Mouse (Mus musculus): Measurements from ENCODE around the gene Nhej1. TPM values are rescaled to one million over a fixed set of nuclear protein-coding genes. Genes with fewer than 3 reads are reported as not detected.
A peak's percentile ranks its signal among the peaks of the same experiment; 100 is the strongest.

Gene Nhej1
- total and polyA plus RNA-seq, 3 experiments = 1.7 to 5.2 TPM; not detected in 1

DNA sequence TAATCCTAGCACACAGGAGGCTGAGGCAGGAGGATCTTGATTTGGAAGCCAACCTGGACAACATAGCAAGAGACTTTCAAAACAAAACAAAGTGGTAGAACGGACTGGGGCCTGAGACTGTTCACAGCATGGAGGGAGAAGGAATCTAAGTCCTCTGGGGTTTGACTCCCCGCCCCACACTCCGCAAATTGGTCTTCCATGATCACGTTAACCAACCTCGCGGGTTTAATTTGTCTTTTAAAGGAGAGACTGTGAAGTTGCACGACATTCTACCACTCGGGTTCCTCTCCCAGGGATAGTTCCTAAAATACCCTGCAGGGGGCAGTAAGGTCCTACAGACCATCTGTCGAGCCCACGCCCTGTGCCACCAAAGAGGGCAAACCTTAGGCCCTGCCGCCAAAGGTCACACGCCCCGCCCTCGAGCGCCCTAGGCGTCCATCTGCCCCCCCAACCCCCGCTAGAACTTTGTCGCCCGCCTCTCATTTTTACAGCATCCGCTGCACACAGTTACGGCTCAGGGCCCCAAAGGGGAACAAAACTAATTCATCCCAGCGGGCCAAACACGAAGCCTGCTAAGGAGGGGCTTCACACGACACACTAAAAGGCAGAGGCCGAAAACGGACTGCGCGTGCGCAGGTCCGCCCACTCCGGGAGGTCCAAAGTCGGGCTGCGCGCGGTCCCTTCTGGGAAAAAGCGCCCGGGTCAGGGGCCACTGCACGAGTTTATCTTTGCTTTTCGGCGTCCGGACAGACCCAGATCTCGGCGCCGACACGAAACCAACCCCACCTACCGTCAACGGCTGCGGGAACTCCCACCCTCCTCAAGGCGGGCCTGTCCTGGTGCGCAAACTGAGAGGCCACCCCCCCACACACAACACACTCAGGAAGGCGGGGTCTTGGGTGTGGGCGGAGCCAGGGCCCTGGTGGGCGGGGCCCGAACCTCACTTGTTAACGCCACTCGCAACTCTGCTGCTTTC is at the start of gene Nhej1 (continued):
- TF ChIP-seq POLR2AphosphoS5 (IDR thresholded peaks at IDR 0.05; ENCODE audit: borderline replicate concordance, low read depth, low read length) (no peak), EP300 (IDR thresholded peaks at IDR 0.05; ENCODE audit: low read depth in 1 of 2, low read length in 2 of 2) (0 out of 4 replicates have a peak, but pooled peaks of 1 of the 2 experiments have one; percentile 28), ZNF384 (IDR thresholded peaks at IDR 0.05; ENCODE audit: low read depth, low read length) (no peak; the same call in 1 of the 2 replicates), GABPA (IDR thresholded peaks at IDR 0.05; ENCODE audit: low read depth, low read length) (no peak), MXI1 (IDR thresholded peaks at IDR 0.05; ENCODE audit: low read depth, low read length) (peak; percentile 89), HCFC1 (IDR thresholded peaks at IDR 0.05; ENCODE audit: low read depth, low read length) (peak; percentile 86)

DNA sequence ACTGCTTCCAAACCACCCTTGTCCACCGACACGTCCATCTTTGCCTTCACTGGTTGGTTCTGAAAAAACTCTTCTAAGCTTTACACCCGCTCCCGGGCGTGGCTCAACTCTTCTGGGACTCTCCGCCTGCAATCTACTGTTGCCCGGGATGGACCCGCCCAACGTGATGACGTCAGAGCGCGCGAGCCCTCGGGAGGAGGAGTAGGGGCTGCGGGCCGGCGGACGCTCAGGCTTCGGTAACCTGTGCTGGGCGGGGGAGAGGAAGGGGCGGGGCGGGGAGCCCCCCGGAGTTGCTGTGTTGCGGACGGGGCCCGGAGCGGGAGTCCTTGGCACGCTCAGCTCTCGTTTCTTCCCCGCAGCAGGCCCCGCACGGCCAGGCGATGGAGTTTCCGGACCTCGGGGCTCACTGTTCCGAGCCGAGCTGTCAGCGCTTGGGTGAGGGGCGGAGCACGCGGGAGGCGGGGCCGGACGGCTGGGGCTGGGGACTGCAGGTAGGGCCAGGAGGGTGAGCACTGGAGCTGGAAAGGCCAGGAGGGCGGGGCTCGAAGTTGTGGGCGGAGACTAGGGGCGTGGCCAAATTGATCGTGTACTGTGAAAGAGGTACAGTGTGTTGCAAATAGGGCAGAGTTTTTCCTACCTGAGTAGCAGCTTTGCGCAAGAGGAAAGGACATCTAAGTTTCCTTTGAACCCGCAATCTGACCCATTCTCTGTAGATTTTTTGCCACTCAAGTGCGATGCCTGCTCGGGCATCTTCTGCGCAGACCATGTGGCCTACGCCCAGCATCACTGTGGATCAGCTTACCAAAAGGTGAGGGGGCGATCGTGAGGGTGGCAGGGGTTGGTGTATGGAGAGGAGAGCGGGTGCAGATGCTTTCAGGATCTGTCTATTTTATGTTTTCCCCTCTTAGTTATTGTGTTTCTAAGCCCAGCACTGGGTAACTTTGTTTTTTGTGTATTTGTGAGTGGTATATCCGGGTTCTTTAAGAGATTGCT is 43.8 kb upstream of the Nhej1 start, which contains the start of gene Zfand2b:
Gene Zfand2b (plus strand): TSS at position 175 of the 993 bp plus-strand sequence.
- TF ChIP-seq MAX (IDR thresholded peaks at IDR 0.05; ENCODE audit: low read length) = peak; percentile 40; the same call in 1 of the 2 replicates
- TF ChIP-seq ETS1 (IDR thresholded peaks at IDR 0.05; ENCODE audit: low read depth, low read length) = peak; percentile 44; the same call in 1 of the 2 replicates
- TF ChIP-seq MAZ (IDR thresholded peaks at IDR 0.05; ENCODE audit: low read depth, low read length) = peak; percentile 35; the same call in 1 of the 2 replicates
- TF ChIP-seq POLR2A (IDR thresholded peaks at IDR 0.05; ENCODE audit: control insufficient read depth in 1 of 2, insufficient read depth in 1 of 2, low read depth in 1 of 2, low read length in 2 of 2, poor library complexity in 1 of 2) = peak; percentile 60 to 80; a peak in 3 of 4 replicates
- peak; percentile 67 for TF ChIP-seq ZNF384 (IDR thresholded peaks at IDR 0.05; ENCODE audit: low read depth, low read length)
- peak; percentile 68 for TF ChIP-seq SIN3A (IDR thresholded peaks at IDR 0.05; ENCODE audit: low read length)
- peak; percentile 45; the same call in 1 of the 2 replicates for TF ChIP-seq POLR2AphosphoS2 (IDR thresholded peaks at IDR 0.05; ENCODE audit: low read length)
- peak; percentile 52 for TF ChIP-seq MXI1 (IDR thresholded peaks at IDR 0.05; ENCODE audit: low read depth, low read length)
- peak; percentile 64 for TF ChIP-seq HCFC1 (IDR thresholded peaks at IDR 0.05; ENCODE audit: low read depth, low read length)
- peak; percentile 38; the same call in 1 of the 2 replicates for TF ChIP-seq TBP (IDR thresholded peaks at IDR 0.05; ENCODE audit: low read depth, low read length)
- no peak for TF ChIP-seq JUND (IDR thresholded peaks at IDR 0.05; ENCODE audit: low read depth, low read length)
- TF ChIP-seq TCF12 (IDR thresholded peaks at IDR 0.05; ENCODE audit: low read depth, low read length) = peak; percentile 68
- TF ChIP-seq MYC (IDR thresholded peaks at IDR 0.05; ENCODE audit: low read depth, low read length) = 0 out of 2 replicates have a peak, but pooled peaks have one; percentile 44
- TF ChIP-seq ZMIZ1 (IDR thresholded peaks at IDR 0.05; ENCODE audit: low read depth, low read length) = peak; percentile 59; the same call in 1 of the 2 replicates
- TF ChIP-seq MEF2A (IDR thresholded peaks at IDR 0.05; ENCODE audit: extremely low read depth, insufficient replicate concordance, low read depth, low read length, poor library complexity, severe bottlenecking) = no peak
- TF ChIP-seq GABPA (IDR thresholded peaks at IDR 0.05; ENCODE audit: low read depth, low read length) = no peak
- no peak for TF ChIP-seq CTCF (IDR thresholded peaks at IDR 0.05 in 2 of 3, conservative IDR thresholded peaks at IDR 0.05 in 1 of 3; ENCODE audit: control insufficient read depth in 1 of 3, insufficient read depth in 1 of 3, low read depth in 2 of 3, low read length in 3 of 3, poor library complexity in 1 of 3, severe bottlenecking in 1 of 3)
- no peak for TF ChIP-seq BHLHE40 (IDR thresholded peaks at IDR 0.05; ENCODE audit: borderline replicate concordance, low read depth, low read length)
- TF ChIP-seq NELFE (IDR thresholded peaks at IDR 0.05; ENCODE audit: low read depth, low read length) = peak; percentile 56
- H3K9ac ChIP-seq (ENCODE audit: control insufficient read depth, low read depth, low read length, poor library complexity, severe bottlenecking) = peak within 1 kb of the TSS; percentile 65
- peak within 1 kb of the TSS; percentile 48; the same call in 1 of the 2 replicates for H3K27ac ChIP-seq (ENCODE audit: control insufficient read depth, low read depth, low read length)
- H3K27me3 ChIP-seq (ENCODE audit: control insufficient read depth in 1 of 2, insufficient read depth in 2 of 2, low read length in 2 of 2) = no peaks in the 10 kb centered on the region
- H3K79me2 ChIP-seq (ENCODE audit: control insufficient read depth, insufficient read depth, low read length, poor library complexity) = no peaks in the 10 kb centered on the region
- peaks cover 0 to 4% of the 10 kb centered on the region in 2 experiments; a peak in 2 of 4 replicates for H3K4me1 ChIP-seq (ENCODE audit: control insufficient read depth in 1 of 2, insufficient read depth in 2 of 2, low read length in 2 of 2)
- no peaks in the 10 kb centered on the region; a peak in 2 of 4 replicates for H3K36me3 ChIP-seq (ENCODE audit: control insufficient read depth in 1 of 2, insufficient read depth in 2 of 2, low read length in 2 of 2)
- no peaks in the 10 kb centered on the region for H3K9me3 ChIP-seq (replicated peaks; ENCODE audit: insufficient read depth, low read length)
- peak within 1 kb of the TSS; percentile 60 to 84 for H3K4me3 ChIP-seq (ENCODE audit: control insufficient read depth in 1 of 2, insufficient read depth in 1 of 2, low read depth in 2 of 2, low read length in 2 of 2)
- DNase-seq (ENCODE audit: low read depth, low spot score) = peak; percentile 97
